In genomic region chr3:104525516-104525915, GRCm38 (mm10) we compare ENCODE assay signal across 26 mouse cellular contexts. TPM values are rescaled to one million over a fixed set of nuclear protein-coding genes. Genes with fewer than 3 reads are reported as not detected.
DNase-seq lines count a peak whose midpoint lies in the region; ATAC-seq lines count a peak whose summit lies in the region.
"Had no signal": no experiment of that assay in that cellular context is flagged by ENCODE, and none has a peak within 500 bp of the region (broad histone marks: within the 10 kb centered on the region; RNA-seq: fewer than 3 reads in every experiment).

No protein-coding gene starts in this region.

- H3K4me2 ChIP-seq in stomach, embryonic 16.5 days (ENCODE audit: low read depth, low read length) = no peak overlapping the region
- H3K4me2 ChIP-seq: embryonic facial prominence, embryonic 13.5 days; heart, embryonic 11.5 days; hindbrain, embryonic 12.5 days; neural tube, embryonic 15.5 days had no signal

- H3K27me3 ChIP-seq in heart, embryonic 10.5 days (ENCODE audit: insufficient read depth, poor library complexity, severe bottlenecking) = no peaks in the 10 kb centered on the region
- H3K27me3 ChIP-seq in stomach, embryonic 16.5 days (ENCODE audit: control insufficient read depth, insufficient read depth, low read length) = no peaks in the 10 kb centered on the region
- H3K27me3 ChIP-seq: embryonic facial prominence, embryonic 13.5 days; hindbrain, embryonic 12.5 days; neural tube, embryonic 15.5 days; Patski had no signal

- no peaks in the 10 kb centered on the region for H3K9me3 ChIP-seq in heart, embryonic 10.5 days
- H3K9me3 ChIP-seq in stomach, embryonic 16.5 days (replicated peaks; ENCODE audit: control insufficient read depth, low read length) = no peaks in the 10 kb centered on the region
- H3K9me3 ChIP-seq: embryonic facial prominence, embryonic 13.5 days; hindbrain, embryonic 12.5 days; neural tube, embryonic 15.5 days had no signal

- no peak overlapping the region for H3K27ac ChIP-seq in heart, embryonic 10.5 days
- peak overlapping the region; percentile 52; the same call in 1 of the 2 replicates for H3K27ac ChIP-seq in brown adipose tissue, adult 24 weeks (replicated peaks; ENCODE audit: low read depth, low read length)
- peak overlapping the region; percentile 77 for H3K27ac ChIP-seq in stomach, embryonic 16.5 days (ENCODE audit: low read length)
- H3K27ac ChIP-seq: embryonic facial prominence, embryonic 13.5 days; hindbrain, embryonic 12.5 days; kidney, postnatal 0 days; liver, embryonic 14.5 days; macrophage; neural tube, embryonic 15.5 days had no signal

- H3K4me1 ChIP-seq in heart, embryonic 10.5 days = no peaks in the 10 kb centered on the region
- peaks cover 30% of the 10 kb centered on the region for H3K4me1 ChIP-seq in brown adipose tissue, adult 24 weeks (ENCODE audit: control insufficient read depth, insufficient read depth, insufficient read length, low read length)
- H3K4me1 ChIP-seq in stomach, embryonic 16.5 days (ENCODE audit: control insufficient read depth, insufficient read depth, low read length) = 0 out of 2 replicates have a peak, but pooled peaks cover 6% of the 10 kb centered on the region
- H3K4me1 ChIP-seq: embryonic facial prominence, embryonic 13.5 days; neural tube, embryonic 15.5 days had no signal

- no peak overlapping the region for H3K9ac ChIP-seq in stomach, embryonic 16.5 days (ENCODE audit: low read length)
- H3K9ac ChIP-seq: embryonic facial prominence, embryonic 13.5 days; forebrain, postnatal 0 days; hindbrain, embryonic 12.5 days; liver, embryonic 14.5 days; neural tube, embryonic 15.5 days had no signal

- ATAC-seq in stomach, embryonic 16.5 days (ENCODE audit: insufficient read depth, low FRiP score) = no peak
- ATAC-seq: forebrain, postnatal 0 days; Patski had no signal

- WGBS in heart, embryonic 10.5 days = 34% methylated on average over 2 of the region's 2 CpGs
- WGBS in stomach, embryonic 16.5 days = 42% methylated on average over 2 of the region's 2 CpGs

- DNase-seq in heart, embryonic 10.5 days (ENCODE audit: low spot score) = peak; percentile 25
- DNase-seq in heart, adult 8-10 months (ENCODE audit: low spot score) = no peak
- peak; percentile 45 for DNase-seq in kidney, postnatal 14 days
- no peak for DNase-seq in kidney, postnatal 4 days
- no peak for DNase-seq in spleen, postnatal 10 days (ENCODE audit: low spot score in 2 of 2)
- DNase-seq: adrenal gland, postnatal 14 days; cerebellum, adult 11-12 months; cerebellum, adult 9-11 months; embryo, embryonic 11 days; forebrain, postnatal 0 days; heart, postnatal 36 days; liver; lung, adult 2 months; lung, postnatal 10 days; midbrain, embryonic 14.5 days had no signal

- H3K36me3 ChIP-seq in heart, embryonic 10.5 days = no peaks in the 10 kb centered on the region
- H3K36me3 ChIP-seq in stomach, embryonic 16.5 days (ENCODE audit: control insufficient read depth, insufficient read depth, low read length) = no peaks in the 10 kb centered on the region
- H3K36me3 ChIP-seq: embryonic facial prominence, embryonic 13.5 days; hindbrain, embryonic 12.5 days; neural tube, embryonic 15.5 days had no signal

- H3K4me3 ChIP-seq in heart, embryonic 10.5 days = no peak overlapping the region
- no peak overlapping the region for H3K4me3 ChIP-seq in brown adipose tissue, adult 24 weeks (ENCODE audit: insufficient read depth, low read depth, low read length)
- H3K4me3 ChIP-seq in stomach, embryonic 16.5 days (replicated peaks; ENCODE audit: low read length) = no peak overlapping the region
- H3K4me3 ChIP-seq: embryonic facial prominence, embryonic 13.5 days; erythroblast, embryonic 14.5 days; hindbrain, embryonic 12.5 days; neural tube, embryonic 15.5 days had no signal

RNA-seq across cellular contexts. Expression of gene Lrig2, which starts 13.8 kb away (rescaled TPM):
- polyA plus RNA-seq in heart, embryonic 10.5 days (2016; fragmentation: Nextera tagmentation; extraction: Ambion mirVana) = 13.0 and 14.1 TPM in 2 replicates
- 10 to 100 TPM in 1 of 4 experiments, 1 to 10 TPM in 3; 8.8 to 11.3 (median 9.4) TPM for total RNA-seq in heart, adult 8-10 months (2022)
- 4.3 and 5.5 TPM in 2 replicates for polyA plus RNA-seq in brown adipose tissue, adult 24 weeks (2012; ENCODE audit: insufficient read depth, insufficient read length, missing spikeins)
- polyA plus RNA-seq in stomach, embryonic 16.5 days (2015; fragmentation: Nextera tagmentation; extraction: Ambion mirVana) = 12.4 and 13.7 TPM in 2 replicates

Comparison
In these comparisons a context has a peak if more than half of its experiments do, and no peak if none do; other contexts are left out.
1. DNase-seq: peak in heart, embryonic 10.5 days (single experiment) and kidney, postnatal 14 days (single experiment); none in heart, adult 8-10 months (single experiment), kidney, postnatal 4 days (0 of 2) and spleen, postnatal 10 days (0 of 2).